ENCODE assay signal across 16 mouse cellular contexts in genomic region chr15:80658815-80659471, GRCm38 (mm10). TPM values are rescaled to one million over a fixed set of nuclear protein-coding genes. Genes with fewer than 3 reads are reported as not detected.
A peak's percentile ranks its signal among the peaks of the same experiment; 100 is the strongest.
DNase-seq lines count a peak whose midpoint lies in the region; TF ChIP-seq lines count a peak whose summit lies in the region.
"Had no signal": no experiment of that assay in that cellular context is flagged by ENCODE, and none has a peak within 500 bp of the region (broad histone marks: within the 10 kb centered on the region; RNA-seq: fewer than 3 reads in every experiment).

No protein-coding gene starts in this region.

- peak; percentile 57 to 66 for DNase-seq in layer of hippocampus, adult 18-20 months (ENCODE audit: low spot score in 2 of 2)
- DNase-seq in layer of hippocampus, adult 8-10 months (ENCODE audit: low spot score in 2 of 2), result no peak
- peak; percentile 61 to 76 for DNase-seq in frontal cortex, adult 2 months (ENCODE audit: extremely low spot score in 1 of 2, low spot score in 1 of 2)
- peak; percentile 51 to 61 for DNase-seq in left cerebral cortex, adult 2 months (ENCODE audit: extremely low spot score in 1 of 2, low spot score in 2 of 2)
- peak; percentile 92 for DNase-seq in retina, postnatal 1 day
- no peak for DNase-seq in gastrocnemius, adult 2 months
- no peak for DNase-seq in adrenal gland, adult 18-20 months (ENCODE audit: low spot score in 2 of 2)
- DNase-seq: cerebellum, postnatal 10 days; gastrocnemius, postnatal 10 days; kidney, adult 18-20 months; thymus, postnatal 36 days had no signal

- H3K4me3 ChIP-seq in left cerebral cortex, adult 2 months, result no peak overlapping the region
- no peak overlapping the region for H3K4me3 ChIP-seq in gastrocnemius, adult 2 months
- H3K4me3 ChIP-seq: hindbrain, embryonic 13.5 days; limb, embryonic 15.5 days; lung, embryonic 15.5 days; megakaryocyte, embryonic 14.5 days; stomach, embryonic 15.5 days had no signal

- intact Hi-C loops in left cerebral cortex, adult 2 months (cut with DNase I), result no loop called here
- intact Hi-C loops in gastrocnemius, adult 2 months (cut with DNase I), result no loop called here

- no peak for TF ChIP-seq CTCF in left cerebral cortex, adult 2 months (IDR thresholded peaks at IDR 0.05)
- no peak for TF ChIP-seq CTCF in gastrocnemius, adult 2 months (IDR thresholded peaks at IDR 0.05)

- H3K27ac ChIP-seq in left cerebral cortex, adult 2 months, result peak overlapping the region; percentile 83
- H3K27ac ChIP-seq in gastrocnemius, adult 2 months, result no peak overlapping the region
- H3K27ac ChIP-seq: hindbrain, embryonic 13.5 days; limb, embryonic 15.5 days; lung, embryonic 15.5 days; stomach, embryonic 15.5 days had no signal

RNA-seq across cellular contexts. Expression of gene Fam83f, which starts 12.7 kb away (rescaled TPM):
- under 1 TPM in 1 of 2 experiments, not detected in 1; 0.10 TPM for total RNA-seq in layer of hippocampus, adult 18-20 months (2021)
- under 1 TPM; 0.16 to 0.32 (median 0.23) TPM for total RNA-seq in layer of hippocampus, adult 8-10 months (2022)
- polyA plus RNA-seq in frontal cortex, adult 2 months (2012; rRNA removed), result 0.68 and 0.86 TPM in 2 replicates
- total RNA-seq in left cerebral cortex, adult 2 months (2021), result under 1 TPM; 0.26 to 0.54 TPM
- total RNA-seq in gastrocnemius, adult 2 months (2021), result under 1 TPM in 1 of 2 experiments, not detected in 1; 0.10 TPM
- total RNA-seq in adrenal gland, adult 18-20 months (2021), result under 1 TPM in 1 of 2 experiments, not detected in 1; 0.42 TPM

RNA-seq across cellular contexts. Expression of gene Tnrc6b, which starts 52.2 kb away (rescaled TPM):
- total RNA-seq in layer of hippocampus, adult 18-20 months (2021), result 100 to 1,000 TPM in 1 of 2 experiments, 10 to 100 TPM in 1; 95.8 to 113 TPM
- 100 to 1,000 TPM in 3 of 4 experiments, 10 to 100 TPM in 1; 93.3 to 145 (median 128) TPM for total RNA-seq in layer of hippocampus, adult 8-10 months (2022)
- 21.4 and 43.0 TPM in 2 replicates for polyA plus RNA-seq in frontal cortex, adult 2 months (2012; rRNA removed)
- total RNA-seq in left cerebral cortex, adult 2 months (2021), result 100 to 1,000 TPM; 118 to 120 TPM
- total RNA-seq in gastrocnemius, adult 2 months (2021), result 10 to 100 TPM; 48.5 to 55.6 TPM
- total RNA-seq in adrenal gland, adult 18-20 months (2021), result 10 to 100 TPM; 30.8 to 36.8 TPM

Comparison
In these comparisons a context has a peak if more than half of its experiments do, and no peak if none do; other contexts are left out.
1. DNase-seq: peak in layer of hippocampus, adult 18-20 months (2 of 2), frontal cortex, adult 2 months (2 of 2), left cerebral cortex, adult 2 months (2 of 2) and retina, postnatal 1 day (single experiment); none in layer of hippocampus, adult 8-10 months (0 of 2), gastrocnemius, adult 2 months (single experiment) and adrenal gland, adult 18-20 months (0 of 2).